Comparison of ENCODE assay signal across 16 mouse cellular contexts in the genomic region with DNA sequence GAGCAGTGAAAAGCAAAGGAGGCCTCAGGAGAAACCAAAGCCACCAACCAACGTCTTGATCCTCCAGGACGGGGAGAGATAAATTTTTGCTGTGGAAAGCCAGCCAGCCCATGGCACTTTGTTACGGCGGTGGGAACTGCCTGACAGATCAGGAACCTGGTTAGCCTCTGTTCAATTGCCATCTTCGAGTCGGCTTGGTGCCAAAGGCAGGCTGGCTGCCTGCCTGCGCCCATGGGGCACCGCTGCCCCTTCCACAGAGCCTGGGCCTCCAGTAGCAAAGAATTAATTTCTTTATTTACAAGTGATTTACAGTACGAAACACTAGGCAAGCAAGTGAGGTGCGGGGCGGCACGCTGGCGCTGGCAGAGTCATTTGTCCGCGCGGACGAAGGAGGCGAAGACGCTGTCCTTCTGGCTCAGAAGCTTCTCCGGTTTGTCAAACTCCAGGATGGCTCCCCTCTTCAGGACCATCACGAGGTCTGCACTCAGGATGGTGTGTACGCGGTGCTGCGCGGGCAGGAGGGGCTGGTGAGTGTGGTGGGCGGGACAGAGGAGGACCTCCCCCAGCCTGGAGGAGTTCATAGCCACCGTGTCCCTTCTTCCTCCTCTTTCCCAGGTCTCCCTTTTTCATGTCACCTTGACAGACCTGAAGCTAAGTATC. TPM values are rescaled to one million over a fixed set of nuclear protein-coding genes. Genes with fewer than 3 reads are reported as not detected.
A peak's percentile ranks its signal among the peaks of the same experiment; 100 is the strongest.
DNase-seq lines count a peak whose midpoint lies in the region; ATAC-seq and TF ChIP-seq lines count a peak whose summit lies in the region.
"Had no signal": no experiment of that assay in that cellular context is flagged by ENCODE, and none has a peak within 500 bp of the region (broad histone marks: within the 10 kb centered on the region; RNA-seq: fewer than 3 reads in every experiment).

No protein-coding gene starts in this region.

- TF ChIP-seq CTCF in cerebellum, adult 2 months (IDR thresholded peaks at IDR 0.05; ENCODE audit: borderline replicate concordance, insufficient read depth, low read depth, low read length): no peak

- DNase-seq in forebrain, embryonic 14.5 days (ENCODE audit: low spot score): peak; percentile 67
- DNase-seq in left cerebral cortex, postnatal 4 days: peak; percentile 90
- no peak for DNase-seq in left cerebral cortex, adult 18-20 months (ENCODE audit: low spot score in 2 of 2)
- DNase-seq in cerebellum, adult 2 months: peak; percentile 73 to 78
- no peak for DNase-seq in urinary bladder, postnatal 14 days (ENCODE audit: low spot score)
- no peak for DNase-seq in layer of hippocampus, adult 9-11 months
- DNase-seq: B cell, adult 2 months; lung, postnatal 10 days; thymus, postnatal 25 days had no signal

- no peak for TF ChIP-seq POLR2A in cerebellum, adult 2 months (IDR thresholded peaks at IDR 0.05; ENCODE audit: borderline replicate concordance, insufficient read depth, low read length)

- no peaks in the 10 kb centered on the region for H3K36me3 ChIP-seq in forebrain, embryonic 14.5 days (ENCODE audit: control insufficient read depth, insufficient read depth, low read length)
- no peaks in the 10 kb centered on the region for H3K36me3 ChIP-seq in forebrain, embryonic 12.5 days (replicated peaks)
- H3K36me3 ChIP-seq in hindbrain, embryonic 16.5 days (ENCODE audit: control insufficient read depth, insufficient read depth, low read length): no peaks in the 10 kb centered on the region
- H3K36me3 ChIP-seq: midbrain, embryonic 12.5 days had no signal

- H3K27me3 ChIP-seq in forebrain, embryonic 14.5 days (replicated peaks; ENCODE audit: control insufficient read depth, insufficient read depth, low read length): no peaks in the 10 kb centered on the region
- peaks cover 15% of the 10 kb centered on the region; the same call in 1 of the 2 replicates for H3K27me3 ChIP-seq in forebrain, embryonic 12.5 days
- H3K27me3 ChIP-seq in cerebellum, adult 2 months (ENCODE audit: control insufficient read depth, insufficient read depth, low read length): no peaks in the 10 kb centered on the region
- H3K27me3 ChIP-seq in hindbrain, embryonic 16.5 days (replicated peaks; ENCODE audit: control insufficient read depth, insufficient read depth, low read length): no peaks in the 10 kb centered on the region

- H3K4me3 ChIP-seq in forebrain, embryonic 14.5 days (ENCODE audit: low read depth, low read length): no peak overlapping the region
- no peak overlapping the region for H3K4me3 ChIP-seq in forebrain, embryonic 12.5 days (replicated peaks)
- H3K4me3 ChIP-seq in cerebellum, adult 2 months (replicated peaks; ENCODE audit: insufficient read depth, low read depth, low read length): no peak overlapping the region
- no peak overlapping the region for H3K4me3 ChIP-seq in hindbrain, embryonic 16.5 days (ENCODE audit: low read length)
- H3K4me3 ChIP-seq: left cerebral cortex, adult 2 months; midbrain, embryonic 12.5 days had no signal

- H3K9me3 ChIP-seq in forebrain, embryonic 14.5 days (replicated peaks; ENCODE audit: control insufficient read depth, low read length): no peaks in the 10 kb centered on the region
- H3K9me3 ChIP-seq in forebrain, embryonic 12.5 days: no peaks in the 10 kb centered on the region
- no peaks in the 10 kb centered on the region for H3K9me3 ChIP-seq in hindbrain, embryonic 16.5 days (ENCODE audit: control insufficient read depth, low read length)
- H3K9me3 ChIP-seq: midbrain, embryonic 12.5 days had no signal

- peaks cover 21% of the 10 kb centered on the region; the same call in 1 of the 2 replicates for H3K4me1 ChIP-seq in forebrain, embryonic 14.5 days (ENCODE audit: control insufficient read depth, insufficient read depth, low read length)
- H3K4me1 ChIP-seq in forebrain, embryonic 12.5 days: peaks cover 8% of the 10 kb centered on the region; the same call in 1 of the 2 replicates
- peaks cover 31% of the 10 kb centered on the region for H3K4me1 ChIP-seq in cerebellum, adult 2 months (ENCODE audit: control insufficient read depth, insufficient read depth, low read length)
- peaks cover 16% of the 10 kb centered on the region for H3K4me1 ChIP-seq in hindbrain, embryonic 16.5 days (ENCODE audit: control insufficient read depth, insufficient read depth, low read depth, low read length)

- WGBS in forebrain, embryonic 14.5 days: 61% methylated on average over 27 of the region's 27 CpGs
- 87% methylated on average over 27 of the region's 27 CpGs for WGBS in forebrain, embryonic 12.5 days
- WGBS in cerebellum, adult 2 months: 28% methylated on average over 27 of the region's 27 CpGs
- 68% methylated on average over 27 of the region's 27 CpGs for WGBS in hindbrain, embryonic 16.5 days

- intact Hi-C loops in left cerebral cortex, postnatal 4 days (cut with DNase I): loop anchor here (5.0 kb wide), 1 partner anchor 123 kb away; no protein-coding TSS in a partner anchor

- peak overlapping the region; percentile 90 for H3K27ac ChIP-seq in forebrain, embryonic 14.5 days (ENCODE audit: low read depth, low read length)
- H3K27ac ChIP-seq in forebrain, embryonic 12.5 days: no peak overlapping the region
- H3K27ac ChIP-seq in cerebellum, adult 2 months (ENCODE audit: insufficient read depth, low read length): no peak overlapping the region
- peak overlapping the region; percentile 51 for H3K27ac ChIP-seq in hindbrain, embryonic 16.5 days (ENCODE audit: low read depth, low read length)
- H3K27ac ChIP-seq: kidney, postnatal 0 days; midbrain, embryonic 12.5 days had no signal

- no peak overlapping the region; the same call in 1 of the 2 replicates for H3K4me2 ChIP-seq in forebrain, embryonic 14.5 days (ENCODE audit: low read length)
- no peak overlapping the region for H3K4me2 ChIP-seq in forebrain, embryonic 12.5 days
- peak overlapping the region; percentile 31; the same call in 1 of the 2 replicates for H3K4me2 ChIP-seq in hindbrain, embryonic 16.5 days (ENCODE audit: low read length)
- H3K4me2 ChIP-seq: midbrain, embryonic 12.5 days had no signal

- ATAC-seq in forebrain, embryonic 14.5 days: no peak
- ATAC-seq in forebrain, embryonic 12.5 days (ENCODE audit: low FRiP score): no peak
- no peak for ATAC-seq in hindbrain, embryonic 16.5 days
- ATAC-seq: inflammation-experienced regulatory T-cells, adult 6 months had no signal

- H3K9ac ChIP-seq in forebrain, embryonic 14.5 days (ENCODE audit: low read length): no peak overlapping the region
- H3K9ac ChIP-seq in forebrain, embryonic 12.5 days: no peak overlapping the region
- H3K9ac ChIP-seq in hindbrain, embryonic 16.5 days (ENCODE audit: low read depth, low read length): peak overlapping the region; percentile 19; the same call in 1 of the 2 replicates
- H3K9ac ChIP-seq: midbrain, embryonic 12.5 days had no signal

RNA-seq across cellular contexts. Expression of gene Kcnj11, which starts 3.8 kb away (rescaled TPM):
- 2.7 and 3.0 TPM in 2 replicates for polyA plus RNA-seq in forebrain, embryonic 14.5 days (2014; fragmentation: Nextera tagmentation; extraction: Ambion mirVana)
- polyA plus RNA-seq in forebrain, embryonic 12.5 days (2016; fragmentation: Nextera tagmentation; extraction: Ambion mirVana): 0.46 and 0.81 TPM in 2 replicates
- 10 to 100 TPM; 11.8 to 12.8 TPM for total RNA-seq in left cerebral cortex, postnatal 4 days (2021)
- total RNA-seq in left cerebral cortex, adult 18-20 months (2021): 10 to 100 TPM; 38.7 to 43.1 TPM
- polyA plus RNA-seq in cerebellum, adult 2 months (2012; rRNA removed): 42.8 and 47.5 TPM in 2 replicates
- polyA plus RNA-seq in hindbrain, embryonic 16.5 days (2015; fragmentation: Nextera tagmentation; extraction: Ambion mirVana): 3.5 and 3.7 TPM in 2 replicates
- total RNA-seq: liver, adult 2 months had no signal
- polyA plus RNA-seq: inflammation-experienced regulatory T-cells, adult 6 months; liver, adult 2 months had no signal

Comparison
In these comparisons a context has a peak if more than half of its experiments do, and no peak if none do; other contexts are left out.
1. DNase-seq: peak in forebrain, embryonic 14.5 days (single experiment), left cerebral cortex, postnatal 4 days (single experiment) and cerebellum, adult 2 months (2 of 2); none in left cerebral cortex, adult 18-20 months (0 of 2), urinary bladder, postnatal 14 days (single experiment) and layer of hippocampus, adult 9-11 months (single experiment).
2. H3K27ac ChIP-seq: peak in forebrain, embryonic 14.5 days (single experiment) and hindbrain, embryonic 16.5 days (single experiment); none in forebrain, embryonic 12.5 days (single experiment) and cerebellum, adult 2 months (single experiment).